Mouse (Mus musculus) embryonic facial prominence, embryonic 11.5 days (tissue): ENCODE results near the gene Rpp40. TPM values are rescaled to one million over a fixed set of nuclear protein-coding genes. Genes with fewer than 3 reads are reported as not detected.

Experiments
- ATAC-seq: fragments of 200-750 bp; cut with Nextera tagmentation; replicated peaks from 2 replicates; pipeline ENCODE4 v1.8.0; 2017; ENCODE audit warnings: low read depth; ENCODE audit not compliant: insufficient number of reproducible peaks, low FRiP score, low TSS enrichment
- DNase-seq: peaks from one replicate; pipeline ENCODE4 v3.0.0-alpha.2; 2015; ENCODE audit warnings: low spot score
- H3K27ac ChIP-seq: fragments of 300-500 bp; sonication (generic); replicated peaks from 2 replicates; pipeline ENCODE4 v1.5.1; 2014; ENCODE audit warnings: mild to moderate bottlenecking, low read depth, low read length, control low read depth
- H3K27me3 ChIP-seq: fragments of 300-500 bp; sonication (generic); 2 replicates; pipeline ENCODE4 v1.6.1; 2014; ENCODE audit warnings: mild to moderate bottlenecking, low read length, moderate library complexity, mixed read lengths; ENCODE audit not compliant: control insufficient read depth, insufficient read depth
- H3K36me3 ChIP-seq: fragments of 300-500 bp; sonication (generic); replicated peaks from 2 replicates; pipeline ENCODE4 v1.6.1; 2014; ENCODE audit warnings: low read depth, mild to moderate bottlenecking, low read length, moderate library complexity, mixed read lengths; ENCODE audit not compliant: control insufficient read depth, insufficient read depth
- H3K4me1 ChIP-seq: fragments of 300-500 bp; sonication (generic); 2 replicates; pipeline ENCODE4 v1.6.1; 2014; ENCODE audit warnings: low read length, mixed read lengths; ENCODE audit not compliant: control insufficient read depth, insufficient read depth
- H3K4me2 ChIP-seq: fragments of 300-500 bp; sonication (generic); 2 replicates; pipeline ENCODE4 v1.6.1; 2014; ENCODE audit warnings: low read depth, mild to moderate bottlenecking, control low read depth, low read length, moderate library complexity
- H3K4me3 ChIP-seq: fragments of 300-500 bp; sonication (generic); 2 replicates; pipeline ENCODE4 v1.5.1; 2014; ENCODE audit warnings: low read depth, low read length, control low read depth
- H3K9ac ChIP-seq: fragments of 300-500 bp; sonication (generic); replicated peaks from 2 replicates; pipeline ENCODE4 v1.6.1; 2014; ENCODE audit warnings: mild to moderate bottlenecking, control low read depth, low read length
- H3K9me3 ChIP-seq: fragments of 300-500 bp; sonication (generic); replicated peaks from 2 replicates; pipeline ENCODE4 v1.6.1; 2016; ENCODE audit warnings: mild to moderate bottlenecking, low read length, inconsistent platforms, mixed read lengths; ENCODE audit not compliant: control insufficient read depth
- WGBS: fragments of 180-500 bp; shearing (Covaris S2); extraction: QIAGEN DNeasy Blood & Tissue Kit; methylation state at CpG from one replicate; pipeline ENCODE4 v1.1.7; 2014; 5-methylcytosine and 5-hydroxymethylcytosine counted together
- polyA plus RNA-seq: library from polyadenylated mRNA; unstranded; fragments of >200 nt; fragmentation: Nextera tagmentation; extraction: Ambion mirVana; gene quantifications from 2 replicates; pipeline ENCODE4 v1.2.1, GENCODE M21; 2014

Rpp40 gene
- polyA plus RNA-seq, 1 experiment from 2014 or later = 31.6 TPM

GRCm38 (mm10) chr13:35875396-35875795 lies 30.8 kb downstream of the Rpp40 start:
- ATAC-seq = no peak
- H3K27me3 ChIP-seq = no peaks in the 10 kb centered on the region
- no peak overlapping the region for H3K4me3 ChIP-seq
- H3K27ac ChIP-seq = no peak overlapping the region
- no peaks in the 10 kb centered on the region for H3K36me3 ChIP-seq
- H3K9me3 ChIP-seq = no peaks in the 10 kb centered on the region
- H3K9ac ChIP-seq = no peak overlapping the region
- no peaks in the 10 kb centered on the region for H3K4me1 ChIP-seq
- 86% methylated on average over 5 of the region's 5 CpGs for whole genome bisulfite sequencing
- DNase-seq = no peak
- H3K4me2 ChIP-seq = no peak overlapping the region

- WGBS = 93% methylated on average over 3 of the region's 3 CpGs
- ATAC-seq = no peak
- H3K4me2 ChIP-seq = no peak overlapping the region
These were observed 35.1 kb downstream of the Rpp40 start for GRCm38 (mm10) chr13:35871107-35871506.

GRCm38 (mm10) chr13:35870659-35871058 lies 35.5 kb downstream of the Rpp40 start:
- no peaks in the 10 kb centered on the region for H3K36me3 ChIP-seq
- H3K4me3 ChIP-seq = no peak overlapping the region
- H3K4me2 ChIP-seq = no peak overlapping the region
- ATAC-seq = no peak
- H3K27ac ChIP-seq = no peak overlapping the region
- no peak for DNase-seq
- H3K9ac ChIP-seq = no peak overlapping the region
- H3K4me1 ChIP-seq = no peaks in the 10 kb centered on the region
- WGBS = 93% methylated on average over 8 of the region's 8 CpGs
- no peaks in the 10 kb centered on the region for H3K9me3 ChIP-seq
- no peaks in the 10 kb centered on the region for H3K27me3 ChIP-seq

More at GRCm38 (mm10) chr13:35871107-35871506, 35.1 kb downstream of the Rpp40 start:
- H3K9ac ChIP-seq = no peak overlapping the region
- H3K9me3 ChIP-seq = no peaks in the 10 kb centered on the region
- H3K27ac ChIP-seq = no peak overlapping the region
- no peak overlapping the region for H3K4me3 ChIP-seq
- no peak for DNase-seq
- H3K4me1 ChIP-seq = no peaks in the 10 kb centered on the region
- H3K36me3 ChIP-seq = no peaks in the 10 kb centered on the region
- H3K27me3 ChIP-seq = no peaks in the 10 kb centered on the region

GRCm38 (mm10) chr13:35860916-35861315 lies 45.2 kb downstream of the Rpp40 start:
- Histone ChIP-seq H3K4me2 (no peak overlapping the region), H3K4me1 (no peaks in the 10 kb centered on the region), H3K36me3 (no peaks in the 10 kb centered on the region), H3K9ac (no peak overlapping the region), H3K27me3 (no peaks in the 10 kb centered on the region), H3K27ac (no peak overlapping the region), H3K4me3 (no peak overlapping the region), H3K9me3 (no peaks in the 10 kb centered on the region)
- DNase-seq (no peak), ATAC-seq (no peak)
- WGBS = 74% methylated on average over 8 of the region's 8 CpGs

GRCm38 (mm10) chr13:35857486-35857885 lies 48.7 kb downstream of the Rpp40 start:
- DNase-seq (no peak), ATAC-seq (no peak)
- no peaks in the 10 kb centered on the region for H3K9me3 ChIP-seq
- no peaks in the 10 kb centered on the region for H3K27me3 ChIP-seq
- no peak overlapping the region for H3K4me3 ChIP-seq
- H3K36me3 ChIP-seq = no peaks in the 10 kb centered on the region
- H3K4me2 ChIP-seq = no peak overlapping the region
- no peak overlapping the region for H3K27ac ChIP-seq
- no peak overlapping the region for H3K9ac ChIP-seq
- H3K4me1 ChIP-seq = no peaks in the 10 kb centered on the region
- 85% methylated on average over 7 of the region's 7 CpGs for whole genome bisulfite sequencing

- H3K9ac ChIP-seq = no peak overlapping the region
- ATAC-seq (no peak), DNase-seq (no peak)
- no peak overlapping the region for H3K27ac ChIP-seq
- H3K9me3 ChIP-seq = no peaks in the 10 kb centered on the region
- no peaks in the 10 kb centered on the region for H3K4me1 ChIP-seq
- H3K4me2 ChIP-seq = no peak overlapping the region
- H3K4me3 ChIP-seq = no peak overlapping the region
- no peaks in the 10 kb centered on the region for H3K36me3 ChIP-seq
- WGBS = 87% methylated on average over 2 of the region's 2 CpGs
- H3K27me3 ChIP-seq = no peaks in the 10 kb centered on the region
These were observed 53.1 kb downstream of the Rpp40 start for GRCm38 (mm10) chr13:35852851-35853575.

GRCm38 (mm10) chr13:35851581-35851980 lies 54.6 kb downstream of the Rpp40 start:
- Histone ChIP-seq H3K9me3 (no peaks in the 10 kb centered on the region), H3K9ac (no peak overlapping the region), H3K4me2 (no peak overlapping the region), H3K36me3 (no peaks in the 10 kb centered on the region), H3K27ac (no peak overlapping the region), H3K4me1 (no peaks in the 10 kb centered on the region), H3K4me3 (no peak overlapping the region), H3K27me3 (no peaks in the 10 kb centered on the region)
- DNase-seq (no peak), ATAC-seq (no peak)
- 91% methylated on average over 6 of the region's 6 CpGs for WGBS

- 77% methylated on average over 3 of the region's 3 CpGs for WGBS
- ATAC-seq = no peak
These were observed 57.5 kb downstream of the Rpp40 start for GRCm38 (mm10) chr13:35848694-35849093.

More at GRCm38 (mm10) chr13:35848694-35849093, 57.5 kb downstream of the Rpp40 start:
- no peak overlapping the region for H3K27ac ChIP-seq
- H3K9ac ChIP-seq = no peak overlapping the region
- no peak overlapping the region for H3K4me3 ChIP-seq
- H3K27me3 ChIP-seq = no peaks in the 10 kb centered on the region
- DNase-seq = no peak
- H3K9me3 ChIP-seq = no peaks in the 10 kb centered on the region
- no peak overlapping the region for H3K4me2 ChIP-seq
- no peaks in the 10 kb centered on the region for H3K4me1 ChIP-seq
- H3K36me3 ChIP-seq = no peaks in the 10 kb centered on the region
